Mouse (Mus musculus) Patski (cell line): ENCODE measurements around the gene Slc18a2. TPM values are rescaled to one million over a fixed set of nuclear protein-coding genes. Genes with fewer than 3 reads are reported as not detected.
A peak's percentile ranks its signal among the peaks of the same experiment; 100 is the strongest.

Experiments
- ATAC-seq: fragments of 100-300 bp; one replicate; pipeline ENCODE4 v1.8.0; 2021
- CTCF ChIA-PET: fragments of 350-600 bp; sonication (Branson Sonifier 250); formaldehyde crosslinking; loops from one replicate; lab custom pipeline; 2022; ENCODE audit warnings: inconsistent platforms; lab: Charles Lee
- POLR2A ChIA-PET: fragments of 350-600 bp; sonication (Branson Sonifier 250); formaldehyde crosslinking; loops from one replicate; lab custom pipeline; 2022; ENCODE audit warnings: antibody characterized with exemption, inconsistent platforms; lab: Charles Lee
- DNase-seq: peaks from one replicate; pipeline ENCODE4 v3.0.0-alpha.2; 2011; ENCODE audit warnings: low read depth, low spot score
- H3K27me3 ChIP-seq: fragments of 371-371 bp; one replicate; pipeline ENCODE4 v1.5.1; 2021
- CTCF ChIP-seq: fragments of 100-300 bp; IDR thresholded peaks from one replicate; pipeline ENCODE4 v1.5.1; 2021
- in situ Hi-C: fragments of 300-500 bp; cut with MboI; formaldehyde crosslinking; loops from 3 replicates; pipeline ENCODE4 v1.11.1; 2018; ENCODE audit warnings: low pct_unique_long_range_greater_than_20kb, mixed read lengths
- polyA plus RNA-seq: library from polyadenylated mRNA; unstranded; gene quantifications from one replicate; pipeline ENCODE4 v1.2.3, GENCODE M21; 2021

The Slc18a2 gene
- 2.4 TPM for polyA plus RNA-seq

- POLR2A ChIA-PET: no interaction called here
- CTCF ChIA-PET: no interaction called here
- in situ Hi-C loops: no loop called here
- TF ChIP-seq CTCF: no peak
- DNase-seq (no peak), ATAC-seq (no peak)
- H3K27me3 ChIP-seq: peaks cover 49% of the 10 kb centered on the region
Measured at GRCm38 (mm10) chr19:59260718-59261442, at the start of gene Slc18a2. Slc18a2 (plus strand) TSS chr19:59260896.

GRCm38 (mm10) chr19:59216891-59217290 lies 43.8 kb upstream of the Slc18a2 start:
- no peak for ATAC-seq
- CTCF ChIA-PET: interaction anchor here (1.1 to 1.3 kb wide), 2 partner anchors 8 to 9 kb away, joined by 3 read pairs; no protein-coding TSS in a partner anchor
- peaks cover 35% of the 10 kb centered on the region for H3K27me3 ChIP-seq
- in situ Hi-C loops: no loop called here
- no peak for DNase-seq
- TF ChIP-seq CTCF: no peak
- POLR2A ChIA-PET: no interaction called here

GRCm38 (mm10) chr19:59218991-59219390 lies 41.7 kb upstream of the Slc18a2 start, which contains the start of gene Kcnk18:
Kcnk18 (plus strand) TSS chr19:59219214.
- no peak for TF ChIP-seq CTCF
- ATAC-seq (no peak), DNase-seq (no peak)
- ChIA-PET POLR2A (interaction anchor here (0.6 kb wide), 1 partner anchor 155 kb away, joined by 4 read pairs; no protein-coding TSS in a partner anchor), CTCF (interaction anchor here (0.8 to 1.2 kb wide), 3 partner anchors 13 to 256 kb away, joined by 3 to 4 read pairs (median 3); no protein-coding TSS in a partner anchor)
- peaks cover 34% of the 10 kb centered on the region for H3K27me3 ChIP-seq
- in situ Hi-C loops: no loop called here

GRCm38 (mm10) chr19:59221131-59221530 lies 39.6 kb upstream of the Slc18a2 start:
- TF ChIP-seq CTCF: no peak
- in situ Hi-C loops: no loop called here
- POLR2A ChIA-PET: no interaction called here
- ATAC-seq (no peak), DNase-seq (no peak)
- CTCF ChIA-PET: no interaction called here
- peaks cover 32% of the 10 kb centered on the region for H3K27me3 ChIP-seq

- H3K27me3 ChIP-seq: no peaks in the 10 kb centered on the region
- DNase-seq: no peak
- in situ Hi-C loops: loop anchor here (25.0 kb wide), 2 partner anchors 934 to 1109 kb away; no protein-coding TSS in a partner anchor
- no peak for TF ChIP-seq CTCF
- CTCF ChIA-PET: interaction anchor here (0.9 to 2.8 kb wide), 3 partner anchors 9 to 20 kb away, joined by 3 to 18 read pairs (median 3); no protein-coding TSS in a partner anchor
- no peak for ATAC-seq
- POLR2A ChIA-PET: interaction anchor here (1.0 kb wide), 1 partner anchor 24 kb away, joined by 3 read pairs; no protein-coding TSS in a partner anchor
Measured at GRCm38 (mm10) chr19:59228376-59228775, 32.3 kb upstream of the Slc18a2 start.

GRCm38 (mm10) chr19:59232786-59233185 lies 27.9 kb upstream of the Slc18a2 start:
- ATAC-seq (peak; percentile 31), DNase-seq (no peak)
- in situ Hi-C loops: loop anchor here (25.0 kb wide), 2 partner anchors 930 to 1105 kb away; no protein-coding TSS in a partner anchor
- no peaks in the 10 kb centered on the region for H3K27me3 ChIP-seq
- POLR2A ChIA-PET: no interaction called here
- no peak for TF ChIP-seq CTCF
- CTCF ChIA-PET: interaction anchor here (1.7 kb wide), 1 partner anchor 14 kb away, joined by 3 read pairs; the partner anchor contains the start of gene Kcnk18

GRCm38 (mm10) chr19:59235001-59235400 lies 25.7 kb upstream of the Slc18a2 start:
- POLR2A ChIA-PET: no interaction called here
- in situ Hi-C loops: loop anchor here (25.0 kb wide), 2 partner anchors 927 to 1102 kb away; no protein-coding TSS in a partner anchor
- CTCF ChIA-PET: no interaction called here
- DNase-seq (no peak), ATAC-seq (no peak)
- no peaks in the 10 kb centered on the region for H3K27me3 ChIP-seq
- TF ChIP-seq CTCF: no peak

- DNase-seq: no peak
- ChIA-PET CTCF (no interaction called here), POLR2A (no interaction called here)
- H3K27me3 ChIP-seq: no peaks in the 10 kb centered on the region
- no peak for ATAC-seq
- no peak for TF ChIP-seq CTCF
- in situ Hi-C loops: loop anchor here (25.0 kb wide), 2 partner anchors 926 to 1101 kb away; no protein-coding TSS in a partner anchor
Measured at GRCm38 (mm10) chr19:59236046-59236445, 24.6 kb upstream of the Slc18a2 start.

- H3K27me3 ChIP-seq: no peaks in the 10 kb centered on the region
- DNase-seq: no peak
- ChIA-PET POLR2A (no interaction called here), CTCF (interaction anchor here (0.8 to 2.1 kb wide), 14 partner anchors 10 to 335 kb away, joined by 3 to 18 read pairs (median 6); no protein-coding TSS in a partner anchor)
- no peak for ATAC-seq
- TF ChIP-seq CTCF: no peak
- in situ Hi-C loops: loop anchor here (25.0 kb wide), 2 partner anchors 924 to 1099 kb away; no protein-coding TSS in a partner anchor
Measured at GRCm38 (mm10) chr19:59238630-59239029, 22.1 kb upstream of the Slc18a2 start.

- ATAC-seq (peak; percentile 72), DNase-seq (peak; percentile 41)
- POLR2A ChIA-PET: no interaction called here
- CTCF ChIA-PET: interaction anchor here (0.5 to 2.1 kb wide), 30 partner anchors 10 to 1102 kb away, joined by 3 to 18 read pairs (median 4); no protein-coding TSS in a partner anchor
- in situ Hi-C loops: loop anchor here (25.0 kb wide), 2 partner anchors 923 to 1098 kb away; no protein-coding TSS in a partner anchor
- peak; percentile 100 for TF ChIP-seq CTCF
- H3K27me3 ChIP-seq: no peaks in the 10 kb centered on the region
Measured at GRCm38 (mm10) chr19:59239124-59239817, 21.4 kb upstream of the Slc18a2 start.
